Mouse (Mus musculus) frontal cortex, postnatal 25 days (tissue): ENCODE results near the gene Dmd.

Experiments
- DNase-seq, 2 experiments: peaks; one replicate each; pipeline ENCODE4 v3.0.0; 2022; ENCODE audit warnings: low spot score in 2 of 2

Gene Dmd

DNA sequence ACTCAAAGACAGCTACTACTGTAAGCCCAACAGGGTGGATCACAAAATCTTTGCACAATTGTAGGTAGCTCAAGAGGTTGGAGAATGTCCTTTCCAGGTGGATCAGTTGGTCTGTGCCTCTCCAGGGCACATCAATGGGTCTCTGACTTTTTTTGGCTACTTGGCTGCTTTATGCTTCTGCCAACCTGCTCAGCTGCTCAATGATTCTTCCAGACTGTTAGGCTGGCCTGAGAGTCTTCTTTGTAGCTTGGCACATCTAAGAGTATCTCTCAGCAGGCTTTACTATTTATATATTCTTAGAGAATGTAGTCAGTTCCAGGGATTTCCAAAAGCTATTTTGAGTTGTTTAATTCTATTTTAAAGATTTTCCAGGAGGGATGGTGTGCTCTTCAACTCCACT, 1416.3 kb downstream of the Dmd start:
- no peak for DNase-seq

DNA sequence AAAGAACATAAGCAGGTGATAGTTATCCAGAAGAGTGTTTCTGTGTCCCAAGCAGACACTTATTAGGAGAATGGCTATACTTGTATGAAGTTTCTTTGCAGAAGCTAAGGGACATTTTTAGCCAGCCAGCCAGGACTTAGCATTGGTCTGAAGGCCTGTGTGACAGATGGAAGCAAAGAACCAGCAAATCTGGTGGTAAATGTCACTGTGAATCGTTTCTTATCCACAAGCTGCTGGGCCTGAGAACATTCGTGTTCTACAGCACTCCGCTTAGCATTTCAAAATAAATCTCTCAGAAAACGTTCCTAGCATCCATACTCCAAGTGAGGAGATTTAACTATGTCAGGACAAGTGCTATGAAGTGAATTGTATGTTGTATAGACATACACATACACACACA, 1486.9 kb downstream of the Dmd start:
- DNase-seq = no peak

DNA sequence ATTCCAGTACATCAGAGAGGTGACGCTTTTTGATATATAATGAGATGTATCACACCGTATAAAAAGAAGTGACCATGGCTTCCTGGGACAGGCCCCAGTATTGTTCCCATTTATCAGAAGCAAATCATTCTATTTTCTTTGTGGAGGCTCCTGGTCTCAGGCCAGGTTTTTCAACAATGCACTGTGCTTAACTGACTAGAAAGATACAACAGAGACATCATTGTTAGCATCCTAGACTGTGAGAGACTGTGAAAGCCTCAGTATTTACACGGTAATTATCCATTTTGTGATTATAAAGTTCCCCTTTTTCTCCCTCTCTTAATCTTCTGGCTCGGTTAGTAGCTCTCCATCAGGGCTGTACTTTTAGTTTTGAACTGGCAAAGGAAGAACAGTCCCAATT, 1487.9 kb downstream of the Dmd start:
- DNase-seq = no peak

DNA sequence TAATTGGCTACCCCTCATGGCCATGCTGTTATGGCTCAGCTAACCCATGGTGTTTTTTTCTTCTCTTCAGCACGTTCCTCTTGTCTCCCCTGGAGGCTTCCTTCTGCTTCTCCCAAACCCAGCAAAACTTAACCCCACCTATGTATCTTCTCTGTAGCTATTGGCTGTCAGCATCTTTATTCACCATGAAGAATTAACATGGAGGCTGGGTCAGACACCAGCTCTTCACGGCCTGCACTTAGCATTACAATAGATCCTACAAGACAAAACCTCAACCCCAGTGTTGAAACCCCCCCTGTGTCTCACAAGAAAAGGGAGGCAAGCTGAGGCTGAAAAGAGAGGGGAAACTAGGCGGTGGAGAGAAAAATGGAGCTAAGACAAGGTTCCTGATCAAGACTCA, 1494.3 kb downstream of the Dmd start:
- DNase-seq = no peak

DNA sequence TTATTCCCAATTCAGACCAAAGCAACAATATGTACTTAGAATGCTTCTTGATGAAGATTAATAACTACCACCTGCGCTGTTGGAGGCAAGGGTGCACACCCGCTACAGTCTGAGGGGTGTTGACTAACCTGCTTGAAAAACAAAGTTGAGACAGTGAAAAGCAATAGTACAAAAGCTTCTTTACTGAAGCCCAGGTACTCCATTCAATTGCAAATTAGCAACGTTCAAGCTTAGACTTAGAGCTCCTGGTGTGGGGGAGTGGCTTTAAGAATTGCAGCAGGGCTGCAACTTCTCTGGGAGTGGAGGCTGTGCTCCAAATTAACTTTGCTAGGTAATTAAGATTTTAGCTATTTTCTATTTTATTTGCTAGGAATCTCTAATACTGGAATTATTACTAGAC, 1495.3 kb downstream of the Dmd start:
- DNase-seq = no peak

DNA sequence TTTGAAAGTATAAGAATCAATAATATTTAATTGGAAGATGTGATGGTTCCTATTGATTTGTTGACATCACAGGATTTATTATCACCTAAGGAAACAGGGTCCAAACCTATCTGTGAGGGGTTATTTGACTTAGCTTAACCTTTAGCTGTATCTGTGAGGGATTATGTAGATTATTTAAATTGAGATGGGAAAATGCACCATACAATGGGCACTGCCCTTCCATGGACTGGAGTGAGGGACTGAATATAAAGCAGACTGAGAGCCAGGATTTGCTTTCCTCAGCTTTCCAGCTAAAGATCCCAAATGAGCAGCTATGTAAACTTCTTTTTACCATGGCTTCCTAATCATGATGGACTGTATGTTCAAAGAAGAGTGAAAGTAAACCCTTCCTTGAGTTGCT, 1496.0 kb downstream of the Dmd start:
- DNase-seq = no peak

DNA sequence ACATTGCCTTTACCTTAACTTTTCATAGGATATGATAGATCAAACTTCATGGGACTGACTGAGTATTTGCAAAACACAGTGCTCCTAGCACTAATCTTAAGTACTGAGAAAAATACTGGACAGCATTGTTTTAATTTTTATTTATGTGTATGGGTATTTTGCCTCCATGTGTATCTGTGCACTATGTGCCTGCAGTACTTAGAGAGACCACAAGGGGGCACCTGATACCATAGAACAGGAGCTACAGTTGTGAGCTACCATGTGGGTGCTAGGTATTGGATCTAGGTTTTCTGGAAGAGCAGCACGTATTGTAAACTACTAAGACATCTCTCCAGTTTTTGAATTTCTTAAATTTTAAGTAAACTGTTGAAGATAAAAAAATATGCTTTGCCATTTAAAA, 1505.8 kb downstream of the Dmd start:
- DNase-seq = no peak

DNA sequence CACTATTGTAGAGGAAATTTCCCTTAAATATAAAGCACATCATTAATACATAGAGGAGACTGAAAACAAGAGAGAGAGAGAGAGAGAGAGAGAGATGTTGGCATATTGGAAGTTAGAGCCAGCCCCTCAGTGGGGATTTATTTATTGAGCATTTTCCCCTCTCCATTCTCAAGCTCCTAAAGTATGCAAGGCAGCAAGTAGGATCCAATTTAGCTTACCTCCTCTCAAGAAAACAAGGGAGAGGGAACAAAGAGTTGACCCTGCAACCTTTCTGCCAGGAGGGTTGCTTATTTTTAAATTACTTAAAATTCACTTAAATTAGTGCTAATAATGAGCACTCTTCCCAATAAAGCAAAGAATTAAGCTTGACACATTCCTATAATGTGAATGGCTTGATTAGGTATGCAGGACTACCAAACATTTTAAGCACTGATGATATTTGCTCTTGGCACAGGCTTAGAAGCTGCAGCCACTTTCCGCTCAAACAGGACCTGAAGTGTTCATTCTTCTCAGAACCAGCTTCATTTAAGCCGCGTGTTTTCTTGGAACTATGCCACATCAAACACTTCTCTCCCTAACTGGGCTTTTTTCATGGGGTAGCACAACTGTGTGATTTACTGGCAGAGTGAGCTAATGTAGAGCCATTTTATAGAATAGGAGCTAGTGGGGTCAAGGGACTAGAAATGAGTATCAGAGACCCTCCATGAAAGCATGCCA, 1566.1 kb downstream of the Dmd start:
- no peak for DNase-seq

DNA sequence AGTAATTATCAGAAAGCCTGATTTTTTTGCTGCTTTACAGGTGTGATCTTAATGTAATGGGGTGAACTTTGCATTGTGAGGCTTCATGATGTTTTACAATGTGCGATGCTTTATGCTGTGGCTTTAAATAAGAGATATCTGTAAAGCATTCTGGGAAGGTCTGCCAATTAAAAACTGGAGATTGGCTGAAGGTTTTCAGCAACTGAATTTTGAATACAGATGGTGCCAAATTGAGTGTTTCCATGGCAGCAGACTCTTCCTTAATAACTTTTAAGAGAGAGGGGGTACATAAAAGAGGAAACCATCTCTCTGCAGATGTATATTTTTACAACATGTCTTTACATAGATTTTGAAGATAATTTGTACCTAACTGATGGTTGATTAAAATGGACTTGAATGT, 1603.3 kb downstream of the Dmd start:
- DNase-seq = no peak

DNA sequence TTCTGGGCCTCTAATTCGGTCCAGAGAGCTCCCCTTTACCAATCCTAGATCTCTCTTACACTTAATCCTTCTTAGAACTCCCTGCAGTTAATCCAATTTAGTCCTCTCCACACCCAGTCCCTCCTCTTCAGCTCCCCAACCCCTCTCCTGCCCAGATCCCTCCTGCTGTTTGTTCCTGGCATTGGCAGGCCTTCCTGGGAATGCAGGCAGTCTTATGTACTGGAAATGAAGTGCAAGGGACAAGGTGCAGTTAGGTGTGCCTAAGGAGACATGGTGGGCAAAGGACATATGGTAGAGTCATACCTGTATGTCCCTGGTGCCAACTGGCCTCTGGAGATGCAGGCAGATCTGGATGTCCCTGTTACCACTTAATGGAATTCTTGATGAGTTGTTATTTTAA, 1604.8 kb downstream of the Dmd start:
- no peak for DNase-seq

DNA sequence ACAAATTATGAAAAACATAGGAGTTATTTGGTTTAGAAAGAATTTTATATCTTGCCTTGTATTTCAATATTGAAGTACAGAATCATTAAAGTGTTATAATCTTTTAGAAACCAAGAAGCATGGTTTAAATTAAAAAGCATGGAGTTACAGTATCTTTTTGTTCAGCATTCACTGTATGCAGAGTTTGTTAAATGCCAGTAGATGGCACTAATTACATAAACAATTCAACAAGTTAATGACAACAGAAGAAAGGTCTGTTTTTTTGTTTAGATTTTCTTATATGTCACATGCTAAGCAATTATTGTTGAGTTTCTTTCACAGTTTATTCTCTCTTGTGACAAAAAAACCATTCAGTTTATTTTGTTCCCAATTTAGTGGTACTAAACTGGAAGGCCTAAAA, 1649.8 kb downstream of the Dmd start:
- no peak for DNase-seq

DNA sequence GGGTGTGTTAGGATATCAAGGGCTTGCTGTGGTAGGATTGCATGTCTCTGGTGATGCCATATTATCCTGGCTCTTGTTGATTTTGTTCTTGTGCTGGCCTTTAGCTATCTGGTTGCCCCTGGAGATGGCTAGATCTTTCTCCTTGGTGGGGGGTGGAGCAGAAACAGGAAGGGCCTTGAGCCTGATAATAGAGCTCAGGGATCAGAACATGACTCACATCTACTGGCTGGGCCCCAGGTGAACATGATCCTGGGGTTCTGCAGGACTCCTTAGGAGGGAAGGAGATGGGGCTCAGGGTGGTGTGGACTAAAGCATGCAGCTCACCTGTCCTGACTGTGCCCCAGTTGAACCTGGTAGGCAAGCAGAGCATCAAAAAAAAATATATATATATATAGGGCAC, 1691.8 kb downstream of the Dmd start:
- no peak for DNase-seq

DNA sequence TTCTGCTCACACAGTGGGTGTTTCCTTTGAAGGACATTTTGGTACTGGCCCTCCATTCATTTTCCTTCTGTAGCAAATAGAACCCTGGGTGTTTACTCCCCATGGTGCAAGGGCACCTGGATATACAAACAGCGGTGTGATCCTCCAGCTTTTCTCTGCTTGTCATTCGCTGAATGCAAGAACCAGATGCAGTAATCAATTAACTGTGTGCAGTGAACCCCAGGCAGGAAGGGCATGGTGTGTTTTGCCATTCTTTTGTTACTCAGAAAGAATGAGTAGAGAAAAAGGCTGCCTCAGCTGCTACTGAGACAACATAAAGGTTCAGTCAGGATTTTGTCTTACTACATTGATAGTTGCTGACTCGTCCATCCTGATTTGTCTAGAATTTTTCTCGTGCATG, 1799.0 kb downstream of the Dmd start:
- DNase-seq = no peak

DNA sequence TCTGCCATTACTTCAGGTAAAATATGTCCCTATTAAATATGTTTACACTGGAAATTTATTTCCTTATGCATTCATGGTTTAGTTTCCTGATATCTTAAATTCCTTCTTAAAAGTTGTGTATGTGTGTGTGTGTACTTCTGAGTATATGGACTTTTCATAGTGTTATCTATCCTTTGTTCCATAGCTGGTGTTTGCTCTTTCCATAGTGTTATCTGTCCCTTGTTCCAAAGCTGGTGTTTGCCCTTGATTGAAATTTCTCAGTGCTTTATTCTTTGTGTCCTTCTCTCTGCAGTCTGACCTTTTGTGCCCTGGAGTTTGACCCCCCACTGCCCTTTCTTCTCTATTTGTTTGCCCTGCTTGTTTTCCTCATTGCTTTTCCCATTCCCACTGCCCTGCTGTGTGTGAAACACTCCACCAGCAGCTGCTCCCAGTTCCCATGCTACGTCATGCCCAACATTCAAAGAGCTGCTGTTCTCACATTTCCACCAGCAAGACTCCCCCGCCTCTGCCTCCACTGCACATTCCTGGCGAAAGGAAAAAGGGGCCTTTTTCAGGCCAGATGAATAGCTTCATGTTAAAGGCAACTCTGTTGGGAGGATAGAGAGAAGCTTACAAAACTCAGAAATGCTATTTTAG, 1911.5 kb downstream of the Dmd start:
- DNase-seq = peak in 1 of 2 experiments; percentile 13

DNA sequence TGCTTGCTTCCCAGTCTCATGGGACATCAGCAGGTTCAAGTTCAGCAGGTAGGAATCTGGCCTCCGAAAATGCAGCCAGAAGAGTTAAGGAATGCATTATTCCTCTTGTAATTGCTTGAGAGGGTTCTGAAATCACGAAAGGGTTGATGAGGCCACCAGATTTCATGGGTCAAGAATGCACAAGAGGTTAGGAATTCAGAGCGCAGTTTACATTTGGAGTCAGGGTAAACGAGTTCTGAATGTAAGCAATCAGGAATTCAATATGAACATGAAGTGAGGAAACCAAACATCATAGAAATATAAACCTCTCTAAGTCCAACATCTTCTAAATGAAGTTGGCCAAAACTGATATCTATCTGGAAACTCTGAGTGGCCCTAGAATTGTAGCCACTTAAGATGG, 1924.4 kb downstream of the Dmd start:
- no peak for DNase-seq

DNA sequence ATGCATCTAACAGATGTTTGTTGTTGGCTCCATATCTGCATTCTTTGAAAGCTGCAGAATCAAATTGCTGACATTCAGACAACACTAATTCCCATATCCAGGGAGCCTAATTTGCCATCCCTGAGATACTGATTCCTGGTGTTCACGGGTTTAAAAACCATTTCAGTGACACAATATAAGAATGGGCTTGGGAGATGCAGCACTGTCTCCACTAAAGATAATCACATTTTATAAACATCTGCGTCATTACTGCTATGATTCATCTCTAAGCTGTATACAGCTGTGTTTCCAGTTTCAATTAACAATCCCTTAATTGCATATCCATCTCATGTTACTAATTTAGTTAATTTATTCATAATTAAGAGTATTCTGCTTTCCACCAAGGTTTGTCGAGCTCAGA, 1929.5 kb downstream of the Dmd start:
- DNase-seq = no peak

DNA sequence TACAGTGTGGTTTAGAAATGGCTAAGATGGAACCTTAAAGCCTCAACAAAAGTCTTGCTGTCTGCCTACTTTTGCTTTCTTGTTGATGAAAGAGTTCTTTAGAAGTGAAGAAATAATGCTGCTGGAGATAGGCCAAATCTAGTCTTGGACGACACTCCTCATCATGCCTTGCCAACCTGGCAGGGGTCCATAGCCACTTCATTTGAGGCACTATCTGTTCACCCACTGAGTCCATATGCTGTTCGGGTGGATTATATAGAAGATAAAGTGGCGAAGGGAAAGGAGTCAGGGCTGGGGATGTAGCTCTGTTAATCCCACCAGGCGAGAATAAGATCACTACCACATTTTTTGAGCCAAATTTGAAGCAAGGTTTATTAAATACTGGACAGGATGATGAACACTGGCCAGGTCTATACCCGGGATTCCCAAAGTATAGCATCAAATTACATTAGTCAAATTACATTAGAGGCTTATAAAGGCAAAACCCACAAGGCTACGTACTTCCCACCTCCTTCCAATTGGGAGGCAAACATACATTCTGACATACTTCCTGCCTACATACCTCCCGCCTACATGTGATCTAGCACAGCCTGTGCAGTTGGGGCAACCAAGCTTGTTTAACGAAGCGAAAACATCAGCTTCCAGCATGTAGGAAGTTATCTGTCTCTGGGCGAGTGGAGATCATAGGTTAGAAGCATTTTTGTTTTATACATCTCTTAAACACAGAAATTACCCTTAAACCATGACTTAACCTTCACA, 1984.2 kb downstream of the Dmd start:
- peak in 1 of 2 experiments; percentile 3 for DNase-seq

DNA sequence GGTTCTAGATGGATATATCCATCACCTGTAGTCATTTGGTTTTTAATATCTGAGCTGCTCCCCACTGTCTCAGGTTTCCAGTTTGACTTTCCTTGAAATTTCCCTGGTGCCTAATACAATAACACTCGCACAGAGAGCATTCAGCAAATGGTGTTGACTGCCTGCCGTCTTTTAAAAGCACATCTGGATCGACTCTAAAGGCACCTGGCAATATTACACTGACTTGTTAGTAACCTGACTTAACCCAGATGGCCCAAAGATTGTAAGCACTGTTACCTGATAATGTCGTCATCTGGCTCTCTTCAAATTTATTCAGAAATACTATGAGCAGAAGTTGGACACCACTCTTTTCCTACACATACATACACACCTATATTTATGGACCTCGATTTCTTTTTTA, 2011.9 kb downstream of the Dmd start:
- no peak for DNase-seq

DNA sequence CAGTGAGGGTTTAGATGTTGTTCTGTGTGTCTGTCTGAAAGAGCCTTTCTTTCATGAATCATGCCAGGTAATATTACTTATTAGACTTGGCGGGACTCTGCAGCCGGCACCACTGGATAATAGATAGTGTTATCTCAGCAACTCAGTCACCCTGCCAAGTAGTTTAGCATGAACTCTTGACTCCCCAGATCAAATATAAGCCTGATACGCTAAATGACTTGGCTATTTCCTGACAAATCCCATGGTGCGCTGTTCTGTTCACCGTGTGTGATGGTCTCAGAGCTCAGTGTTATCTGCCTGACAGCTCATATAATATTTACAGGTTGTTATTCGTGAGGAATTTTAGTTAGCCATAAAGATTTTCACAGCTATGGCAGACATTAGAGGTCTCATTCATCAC, 2012.3 kb downstream of the Dmd start:
- DNase-seq = no peak

DNA sequence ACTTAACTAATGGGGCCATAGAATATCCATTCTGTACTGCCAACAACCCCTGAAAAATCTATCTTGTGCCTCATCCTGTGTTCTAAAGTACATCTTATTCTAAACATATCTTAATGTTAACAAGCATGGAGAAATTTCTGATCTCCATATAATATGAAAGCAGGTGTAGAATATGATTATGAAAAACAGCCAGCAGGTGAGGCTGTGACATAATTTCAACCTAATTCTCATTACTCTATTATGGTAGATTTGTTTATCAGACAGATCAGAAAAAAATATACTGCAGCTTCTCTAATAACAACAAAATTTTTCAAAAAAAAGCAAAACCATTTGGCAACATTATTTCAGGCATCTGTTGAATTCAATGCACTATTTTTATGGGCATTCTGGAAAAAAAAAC, 2059.6 kb downstream of the Dmd start:
- DNase-seq = no peak

DNA sequence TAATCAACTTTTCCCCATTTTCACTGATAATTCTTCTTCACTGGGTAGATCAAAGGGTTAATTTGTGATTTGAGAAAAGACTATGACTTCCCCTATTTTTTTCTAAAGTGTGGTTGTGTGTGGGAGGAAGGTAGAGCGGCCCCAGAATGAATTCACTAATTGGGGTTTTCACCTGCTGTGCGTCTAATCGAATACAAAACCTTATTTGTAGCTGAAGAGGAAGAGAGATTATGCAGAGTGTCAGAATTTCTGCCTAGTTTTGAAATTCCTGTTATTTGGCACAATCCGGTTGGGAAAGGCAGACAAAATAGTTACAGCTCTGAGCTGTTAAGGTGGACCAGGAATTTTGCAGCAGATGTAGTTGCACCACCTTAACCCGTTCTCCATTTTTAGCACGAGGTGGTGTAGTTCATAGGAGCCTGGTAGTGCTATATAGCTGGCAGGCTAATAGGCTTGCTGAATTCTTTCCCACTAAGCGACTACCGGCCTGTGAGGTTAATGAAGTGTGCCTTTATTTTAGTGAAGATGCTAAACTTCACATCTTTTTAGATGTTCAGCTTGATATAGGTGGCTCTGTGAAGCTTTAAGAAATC, 2092.9 kb downstream of the Dmd start:
- DNase-seq = no peak

DNA sequence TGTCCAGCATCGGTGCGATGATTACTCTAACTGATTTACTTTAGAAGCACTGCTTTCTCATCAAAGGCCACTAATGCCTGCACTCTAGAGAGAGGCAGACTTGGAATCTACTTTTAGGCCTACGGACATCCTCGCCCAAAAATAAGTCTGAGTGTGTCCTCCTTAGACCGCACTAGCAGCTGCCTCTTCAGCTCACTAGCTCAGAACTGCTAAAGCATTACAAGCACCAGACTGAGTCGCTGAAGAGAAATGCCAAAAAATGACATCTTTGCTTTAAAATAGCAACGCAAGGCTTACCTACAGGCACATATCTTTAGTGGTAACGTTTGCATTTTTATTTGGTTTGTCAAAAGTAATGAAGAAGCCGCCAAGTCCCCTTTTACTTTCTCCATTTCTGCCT, 2098.0 kb downstream of the Dmd start:
- DNase-seq = no peak
